Mouse (Mus musculus) CH12.LX (cell line): Measurements from ENCODE around the gene Ilkap.

Source experiments
- CTCF ChIP-seq, 2 experiments: IDR thresholded peaks in 1 of 2; conservative IDR thresholded peaks in 1 of 2; 2 replicates each; pipeline ENCODE4 v1.5.1; 2011 to 2012; ENCODE audit warnings: low read depth in 2 of 2, low read length in 2 of 2, improper control_type of control experiment in 1 of 2, inconsistent platforms in 1 of 2, mild to moderate bottlenecking in 1 of 2, moderate library complexity in 1 of 2
- POLR2AphosphoS2 ChIP-seq: IDR thresholded peaks from 2 replicates; pipeline ENCODE4 v1.6.1; 2011; ENCODE audit warnings: low read depth, low read length, improper control_type of control experiment
- ZNF384 ChIP-seq: IDR thresholded peaks from 2 replicates; pipeline ENCODE4 v1.6.1; 2012; ENCODE audit warnings: low read depth, low read length, improper control_type of control experiment, inconsistent platforms

GRCm38 (mm10) chr1:91419862-91420600, 21.4 kb upstream of the Ilkap start:
- TF ChIP-seq CTCF (conservative IDR thresholded peaks at IDR 0.05 in 1 of 2, IDR thresholded peaks at IDR 0.05 in 1 of 2; ENCODE audit: low read depth in 2 of 2, low read length in 2 of 2) (no peak), ZNF384 (no peak), POLR2AphosphoS2 (no peak)
